Mouse (Mus musculus): ENCODE measurements around the gene Olfr1380.
"Not testable (repeated sequence)": the region's sequence is repeated elsewhere in the genome, so short reads cannot be mapped to it uniquely, and the experiment has no call there.

DNA sequence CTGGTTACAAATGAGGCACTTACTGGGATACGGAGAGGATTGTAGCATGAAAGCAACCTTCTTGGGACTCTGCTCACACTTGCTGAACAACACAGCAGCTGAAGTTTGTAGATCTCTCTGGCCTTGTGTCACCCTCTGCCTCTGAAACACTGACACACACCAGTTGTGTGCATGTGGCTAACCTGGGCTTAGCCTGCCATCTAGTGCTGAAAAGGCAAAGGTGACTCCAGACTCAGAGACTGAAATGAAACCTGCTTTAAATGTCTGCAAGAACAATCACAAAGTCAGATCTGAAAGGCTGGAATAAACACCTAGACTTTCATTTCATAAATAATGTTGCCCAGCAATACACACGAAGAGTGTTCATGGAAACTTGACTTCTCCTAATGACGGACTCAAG, 2.6 kb upstream of the Olfr1380 start:
- not testable (repeated sequence) for TF ChIP-seq MEF2A (IDR thresholded peaks at IDR 0.05; ENCODE audit: borderline replicate concordance, low read depth, low read length); POLR2A (IDR thresholded peaks at IDR 0.05; ENCODE audit: low read depth, low read length); MAFK (IDR thresholded peaks at IDR 0.05; ENCODE audit: insufficient replicate concordance, low read length); EP300 (IDR thresholded peaks at IDR 0.05; ENCODE audit: low read length); MAZ (IDR thresholded peaks at IDR 0.05; ENCODE audit: low read depth, low read length); USF1 (IDR thresholded peaks at IDR 0.05; ENCODE audit: low read depth, low read length); ELF1 (IDR thresholded peaks at IDR 0.05; ENCODE audit: low read depth, low read length); MAX (IDR thresholded peaks at IDR 0.05; ENCODE audit: low read length); SIN3A (IDR thresholded peaks at IDR 0.05; ENCODE audit: low read length)
- peak; percentile 7 to 63; a peak in 2 of 4 replicates for TF ChIP-seq CTCF (conservative IDR thresholded peaks at IDR 0.05 in 1 of 2, IDR thresholded peaks at IDR 0.05 in 1 of 2; ENCODE audit: low read depth in 2 of 2, low read length in 2 of 2)

Data from CH12.LX (cell line).